Mouse (Mus musculus): Measurements from ENCODE around the gene 2810408A11Rik.
"Not testable (repeated sequence)": the region's sequence is repeated elsewhere in the genome, so short reads cannot be mapped to it uniquely, and the experiment has no call there.

Gene 2810408A11Rik

GRCm38 (mm10) chr11:69931769-69932168 is 31.0 kb upstream of the 2810408A11Rik start:
- in situ Hi-C loops (cut with MseI, MboI) = no loop called here

- in situ Hi-C loops (cut with MseI, MboI) = no loop called here
These were observed 30.3 kb upstream of the 2810408A11Rik start for GRCm38 (mm10) chr11:69930967-69931537.

- in situ Hi-C loops (cut with MseI, MboI) = not testable (repeated sequence)
These were observed 29.4 kb upstream of the 2810408A11Rik start for GRCm38 (mm10) chr11:69930176-69930575.

GRCm38 (mm10) chr11:69929712-69930111 is 28.9 kb upstream of the 2810408A11Rik start:
- in situ Hi-C loops (cut with MseI, MboI) = loop anchor here in 1 of 2 experiments (5.0 kb wide), 1 partner anchor 33 kb away; the partner anchor contains the start of gene Cldn7

GRCm38 (mm10) chr11:69927501-69927900 is 26.7 kb upstream of the 2810408A11Rik start:
- in situ Hi-C loops (cut with MseI, MboI) = loop anchor here in 1 of 2 experiments (5.0 kb wide), 1 partner anchor 35 kb away; the partner anchor contains the start of gene Cldn7

GRCm38 (mm10) chr11:69922796-69923195 is 22.0 kb upstream of the 2810408A11Rik start:
- in situ Hi-C loops (cut with MseI, MboI) = no loop called here

- in situ Hi-C loops (cut with MseI, MboI) = no loop called here
These were observed 21.4 kb upstream of the 2810408A11Rik start for GRCm38 (mm10) chr11:69922012-69922756.

GRCm38 (mm10) chr11:69921114-69922011 is 20.6 kb upstream of the 2810408A11Rik start, which contains the start of gene Eif5a:
Gene Eif5a, minus strand, starts transcription at chr11:69921958.
- in situ Hi-C loops (cut with MseI, MboI) = no loop called here

- in situ Hi-C loops (cut with MseI, MboI) = no loop called here
These were observed 19.7 kb upstream of the 2810408A11Rik start for GRCm38 (mm10) chr11:69920266-69921031.

GRCm38 (mm10) chr11:69919661-69920265 is 19.0 kb upstream of the 2810408A11Rik start:
- in situ Hi-C loops (cut with MseI, MboI) = no loop called here

GRCm38 (mm10) chr11:69919053-69919452 is 18.3 kb upstream of the 2810408A11Rik start:
- in situ Hi-C loops (cut with MseI, MboI) = no loop called here

- in situ Hi-C loops (cut with MseI, MboI) = no loop called here
These were observed 17.3 kb upstream of the 2810408A11Rik start for GRCm38 (mm10) chr11:69918118-69918517.

GRCm38 (mm10) chr11:69917379-69917948 is 16.7 kb upstream of the 2810408A11Rik start:
- in situ Hi-C loops (cut with MseI, MboI) = no loop called here

- in situ Hi-C loops (cut with MseI, MboI) = not testable (repeated sequence)
These were observed 16.0 kb upstream of the 2810408A11Rik start for GRCm38 (mm10) chr11:69916652-69917378.

- in situ Hi-C loops (cut with MseI, MboI) = no loop called here
These were observed 15.2 kb upstream of the 2810408A11Rik start for GRCm38 (mm10) chr11:69915667-69916627.

GRCm38 (mm10) chr11:69914917-69915430 is 14.2 kb upstream of the 2810408A11Rik start:
- in situ Hi-C loops (cut with MseI, MboI) = no loop called here

GRCm38 (mm10) chr11:69914372-69914764 is 13.6 kb upstream of the 2810408A11Rik start:
- in situ Hi-C loops (cut with MseI, MboI) = no loop called here
